Mouse (Mus musculus): ENCODE measurements around the gene Unk. TPM values are rescaled to one million over a fixed set of nuclear protein-coding genes. Genes with fewer than 3 reads are reported as not detected.

Unk gene
- polyA plus RNA-seq (2015; fragmentation: Nextera tagmentation; extraction: Ambion mirVana) = 34.7 and 35.1 TPM in 2 replicates

GRCm38 (mm10) chr11:116030088-116030897 is at the start of gene Unk:
Gene Unk, plus strand, starts transcription at chr11:116030322.
- peak within 1 kb of the TSS; percentile 80 for H3K4me3 ChIP-seq
- H3K36me3 ChIP-seq = peaks cover 3% of the 10 kb centered on the region; the same call in 1 of the 2 replicates
- 0% methylated on average over 63 of the region's 67 CpGs for WGBS
- H3K4me1 ChIP-seq = peaks cover 19% of the 10 kb centered on the region
- H3K9ac ChIP-seq = peak within 1 kb of the TSS; percentile 89
- H3K4me2 ChIP-seq = peak within 1 kb of the TSS; percentile 79
- H3K27me3 ChIP-seq = no peaks in the 10 kb centered on the region
- peak within 1 kb of the TSS; percentile 100 for H3K27ac ChIP-seq
- peak; percentile 96 for ATAC-seq (ENCODE audit: insufficient number of reproducible peaks, low FRiP score, low TSS enrichment, low read depth)
- no peaks in the 10 kb centered on the region for H3K9me3 ChIP-seq

DNA sequence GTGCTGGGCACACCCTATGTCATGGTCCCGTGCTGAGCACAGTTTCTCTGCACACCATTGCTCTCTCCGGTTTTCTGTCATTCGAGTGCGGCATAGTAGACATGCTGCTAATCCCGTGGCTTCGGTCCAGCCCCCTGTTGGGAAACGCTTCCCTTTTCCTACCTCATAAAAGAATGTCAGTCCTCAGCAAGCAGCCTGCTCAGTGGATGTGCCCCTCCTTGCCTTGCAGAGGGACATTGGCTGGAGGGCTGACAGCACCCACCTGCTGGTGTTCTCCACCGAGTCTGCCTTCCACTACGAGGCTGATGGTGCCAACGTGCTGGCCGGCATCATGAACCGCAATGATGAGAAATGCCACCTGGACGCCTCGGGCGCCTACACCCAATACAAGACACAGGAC is 47.6 kb upstream of the Unk start:
- Histone ChIP-seq H3K9ac (no peak overlapping the region), H3K27ac (no peak overlapping the region), H3K9me3 (no peaks in the 10 kb centered on the region), H3K4me2 (no peak overlapping the region), H3K4me1 (no peaks in the 10 kb centered on the region), H3K27me3 (peaks cover 9% of the 10 kb centered on the region; the same call in 1 of the 2 replicates), H3K36me3 (no peaks in the 10 kb centered on the region), H3K4me3 (no peak overlapping the region)
- ATAC-seq (ENCODE audit: insufficient number of reproducible peaks, low FRiP score, low TSS enrichment, low read depth) = no peak
- WGBS = 88% methylated on average over 15 of the region's 15 CpGs

DNA sequence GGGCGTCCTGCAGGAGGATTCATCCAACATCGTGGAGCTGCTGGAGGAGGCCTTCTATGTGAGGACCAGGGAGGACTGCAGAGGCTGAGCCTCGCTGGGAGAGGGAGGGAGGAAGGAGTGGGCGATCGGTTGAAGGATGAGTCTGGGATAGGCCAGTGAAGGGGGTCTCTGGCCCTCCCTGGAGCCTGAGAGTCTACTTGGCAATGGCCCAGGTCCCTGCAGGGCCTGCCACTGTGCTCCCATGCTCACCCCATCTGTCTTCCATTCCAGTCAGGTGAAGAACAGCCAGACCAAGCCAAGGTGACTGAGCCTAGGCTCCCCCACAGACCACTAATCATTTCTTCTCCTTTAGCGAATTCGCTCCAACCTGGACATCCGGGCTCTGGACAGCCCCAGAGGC is 46.8 kb upstream of the Unk start:
- H3K27ac ChIP-seq = no peak overlapping the region
- ATAC-seq (ENCODE audit: insufficient number of reproducible peaks, low FRiP score, low TSS enrichment, low read depth) = no peak
- 75% methylated on average over 8 of the region's 8 CpGs for WGBS
- H3K36me3 ChIP-seq = no peaks in the 10 kb centered on the region
- H3K9ac ChIP-seq = no peak overlapping the region
- H3K4me2 ChIP-seq = no peak overlapping the region
- no peaks in the 10 kb centered on the region for H3K4me1 ChIP-seq
- H3K9me3 ChIP-seq = no peaks in the 10 kb centered on the region
- H3K27me3 ChIP-seq = 0 out of 2 replicates have a peak, but pooled peaks cover 2% of the 10 kb centered on the region
- H3K4me3 ChIP-seq = no peak overlapping the region

- H3K9me3 ChIP-seq = no peaks in the 10 kb centered on the region
- peak overlapping the region; percentile 9; the same call in 1 of the 2 replicates for H3K4me3 ChIP-seq
- no peak overlapping the region for H3K9ac ChIP-seq
- H3K4me2 ChIP-seq = no peak overlapping the region
- H3K36me3 ChIP-seq = no peaks in the 10 kb centered on the region
- ATAC-seq (ENCODE audit: insufficient number of reproducible peaks, low FRiP score, low TSS enrichment, low read depth) = no peak
- WGBS = 31% methylated on average over 15 of the region's 15 CpGs
- no peak overlapping the region for H3K27ac ChIP-seq
- no peaks in the 10 kb centered on the region for H3K4me1 ChIP-seq
- peaks cover 10% of the 10 kb centered on the region; the same call in 1 of the 2 replicates for H3K27me3 ChIP-seq
Measured at GRCm38 (mm10) chr11:115989686-115990085, 40.4 kb upstream of the Unk start.

DNA sequence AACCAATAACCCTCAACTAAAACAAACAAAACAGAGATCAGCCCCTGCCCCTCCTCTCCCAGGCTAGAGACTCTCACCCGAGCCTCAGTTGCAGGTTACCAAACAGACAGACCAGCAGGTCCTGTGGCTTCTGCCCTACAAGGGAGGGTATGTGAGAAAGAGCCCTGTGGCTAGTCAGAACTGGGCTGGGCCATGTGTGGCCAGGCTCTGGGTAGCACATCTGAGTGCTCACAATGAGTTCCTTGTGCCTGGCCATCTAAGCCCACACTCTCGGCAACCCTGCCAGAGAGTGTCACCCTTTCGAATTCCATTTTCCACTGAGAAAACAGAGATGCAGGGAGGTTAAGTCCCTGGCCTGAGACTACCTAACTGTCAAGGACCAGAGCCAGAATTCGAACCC is 38.0 kb upstream of the Unk start:
- H3K27me3 ChIP-seq = peaks cover 10% of the 10 kb centered on the region; the same call in 1 of the 2 replicates
- H3K4me2 ChIP-seq = no peak overlapping the region
- H3K9ac ChIP-seq = no peak overlapping the region
- no peak for ATAC-seq (ENCODE audit: insufficient number of reproducible peaks, low FRiP score, low TSS enrichment, low read depth)
- H3K4me1 ChIP-seq = no peaks in the 10 kb centered on the region
- no peaks in the 10 kb centered on the region for H3K36me3 ChIP-seq
- 61% methylated on average over 4 of the region's 4 CpGs for WGBS
- no peak overlapping the region for H3K4me3 ChIP-seq
- no peaks in the 10 kb centered on the region for H3K9me3 ChIP-seq
- no peak overlapping the region for H3K27ac ChIP-seq

DNA sequence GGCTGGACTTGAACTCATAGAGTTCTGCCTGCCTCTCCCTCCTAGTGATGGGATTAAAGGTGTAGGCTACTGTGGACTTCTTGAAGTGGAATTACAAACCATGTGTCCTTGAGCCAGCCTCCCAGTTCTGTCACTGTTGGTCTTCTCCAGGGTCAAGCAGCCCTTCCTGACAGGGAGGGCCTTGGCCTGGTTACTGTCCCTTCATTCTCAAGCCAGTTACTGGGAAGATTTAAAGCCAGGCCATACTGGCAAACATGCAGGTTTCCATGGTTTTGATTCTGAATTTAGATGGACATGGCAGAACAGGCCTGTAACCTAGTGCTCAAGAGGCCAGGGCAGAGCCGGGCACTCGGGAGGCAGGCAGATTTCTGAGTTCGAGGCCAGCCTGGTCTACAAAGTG is 34.9 kb upstream of the Unk start:
- Histone ChIP-seq H3K27ac (no peak overlapping the region), H3K36me3 (no peaks in the 10 kb centered on the region), H3K4me1 (peaks cover 4% of the 10 kb centered on the region; the same call in 1 of the 2 replicates), H3K4me2 (no peak overlapping the region), H3K27me3 (no peaks in the 10 kb centered on the region), H3K9ac (no peak overlapping the region), H3K4me3 (no peak overlapping the region), H3K9me3 (no peaks in the 10 kb centered on the region)
- no peak for ATAC-seq (ENCODE audit: insufficient number of reproducible peaks, low FRiP score, low TSS enrichment, low read depth)
- 82% methylated on average over 3 of the region's 3 CpGs for WGBS

GRCm38 (mm10) chr11:115997047-115997446 is 33.1 kb upstream of the Unk start:
- H3K4me2 ChIP-seq = no peak overlapping the region
- WGBS = 69% methylated on average over 4 of the region's 4 CpGs
- no peak overlapping the region for H3K9ac ChIP-seq
- H3K4me3 ChIP-seq = no peak overlapping the region
- no peak overlapping the region for H3K27ac ChIP-seq
- ATAC-seq (ENCODE audit: insufficient number of reproducible peaks, low FRiP score, low TSS enrichment, low read depth) = no peak
- no peaks in the 10 kb centered on the region for H3K27me3 ChIP-seq
- peaks cover 4% of the 10 kb centered on the region; the same call in 1 of the 2 replicates for H3K4me1 ChIP-seq
- no peaks in the 10 kb centered on the region for H3K9me3 ChIP-seq
- H3K36me3 ChIP-seq = no peaks in the 10 kb centered on the region

- H3K4me1 ChIP-seq = peaks cover 4% of the 10 kb centered on the region; the same call in 1 of the 2 replicates
- no peak overlapping the region for H3K27ac ChIP-seq
- no peak overlapping the region for H3K4me3 ChIP-seq
- no peaks in the 10 kb centered on the region for H3K36me3 ChIP-seq
- no peaks in the 10 kb centered on the region for H3K9me3 ChIP-seq
- no peak for ATAC-seq (ENCODE audit: insufficient number of reproducible peaks, low FRiP score, low TSS enrichment, low read depth)
- no peaks in the 10 kb centered on the region for H3K27me3 ChIP-seq
- no peak overlapping the region for H3K4me2 ChIP-seq
- H3K9ac ChIP-seq = no peak overlapping the region
- WGBS = 66% methylated on average over 5 of the region's 5 CpGs
Measured at GRCm38 (mm10) chr11:115997662-115998061, 32.5 kb upstream of the Unk start.

DNA sequence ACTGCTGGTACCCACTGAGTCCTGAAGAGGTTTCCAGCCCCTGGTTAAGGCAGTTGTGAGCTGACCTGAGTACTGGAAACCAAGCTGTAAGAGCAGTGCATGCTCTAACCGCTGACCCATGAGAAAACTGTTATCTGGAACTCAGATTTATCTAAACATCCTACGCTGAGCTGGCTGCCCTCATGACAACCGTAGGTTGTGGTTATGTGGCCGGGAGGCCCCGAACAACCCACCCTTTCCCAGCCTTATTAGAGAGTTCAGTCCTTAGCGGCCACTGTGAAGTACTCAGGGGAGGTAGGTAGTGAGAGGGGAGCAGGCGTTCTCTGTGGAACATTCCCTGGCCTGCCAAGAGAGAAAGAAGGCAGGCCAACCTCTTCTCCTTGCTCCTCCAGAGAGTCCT is 31.1 kb upstream of the Unk start:
- no peak overlapping the region for H3K4me3 ChIP-seq
- H3K27me3 ChIP-seq = no peaks in the 10 kb centered on the region
- no peaks in the 10 kb centered on the region for H3K9me3 ChIP-seq
- ATAC-seq (ENCODE audit: insufficient number of reproducible peaks, low FRiP score, low TSS enrichment, low read depth) = no peak
- peaks cover 4% of the 10 kb centered on the region; the same call in 1 of the 2 replicates for H3K4me1 ChIP-seq
- 84% methylated on average over 7 of the region's 7 CpGs for WGBS
- H3K36me3 ChIP-seq = no peaks in the 10 kb centered on the region
- no peak overlapping the region for H3K4me2 ChIP-seq
- no peak overlapping the region for H3K9ac ChIP-seq
- H3K27ac ChIP-seq = no peak overlapping the region

DNA sequence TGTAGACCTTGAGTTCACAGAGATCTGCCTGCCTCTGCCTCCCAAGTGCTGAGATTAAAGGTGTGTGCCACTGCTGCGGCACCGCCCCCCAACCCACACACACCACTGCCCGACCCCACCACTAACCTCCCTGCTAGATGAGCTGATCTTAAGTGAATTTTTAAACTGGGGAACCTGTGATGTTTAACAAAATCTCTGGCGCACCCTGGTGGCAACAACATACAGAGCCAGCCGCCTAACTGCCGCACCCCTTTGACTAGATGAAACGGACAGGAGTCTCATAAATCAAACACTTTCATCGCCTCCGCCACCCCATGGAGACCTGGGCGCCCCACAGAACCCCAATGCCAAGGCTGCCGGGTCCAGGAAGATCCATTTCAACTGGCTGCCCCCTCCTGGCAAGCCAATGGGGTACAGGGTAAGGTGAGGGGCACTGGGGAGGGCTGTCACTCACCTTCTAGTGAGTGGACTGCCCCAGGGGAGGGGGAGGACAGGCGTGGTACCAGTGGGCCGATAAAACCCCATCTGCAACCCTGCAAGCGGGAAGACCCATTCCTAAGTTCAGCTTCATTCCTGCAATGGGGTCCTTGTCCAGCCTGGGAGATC is 30.5 kb upstream of the Unk start:
- no peak overlapping the region for H3K9ac ChIP-seq
- peaks cover 5% of the 10 kb centered on the region for H3K4me1 ChIP-seq
- WGBS = 11% methylated on average over 14 of the region's 14 CpGs
- H3K27ac ChIP-seq = no peak overlapping the region
- no peaks in the 10 kb centered on the region for H3K36me3 ChIP-seq
- 0 out of 2 replicates have a peak, but pooled peaks have one; percentile 28 for ATAC-seq (ENCODE audit: insufficient number of reproducible peaks, low FRiP score, low TSS enrichment, low read depth)
- H3K9me3 ChIP-seq = no peaks in the 10 kb centered on the region
- no peak overlapping the region for H3K4me3 ChIP-seq
- H3K4me2 ChIP-seq = no peak overlapping the region
- H3K27me3 ChIP-seq = no peaks in the 10 kb centered on the region

DNA sequence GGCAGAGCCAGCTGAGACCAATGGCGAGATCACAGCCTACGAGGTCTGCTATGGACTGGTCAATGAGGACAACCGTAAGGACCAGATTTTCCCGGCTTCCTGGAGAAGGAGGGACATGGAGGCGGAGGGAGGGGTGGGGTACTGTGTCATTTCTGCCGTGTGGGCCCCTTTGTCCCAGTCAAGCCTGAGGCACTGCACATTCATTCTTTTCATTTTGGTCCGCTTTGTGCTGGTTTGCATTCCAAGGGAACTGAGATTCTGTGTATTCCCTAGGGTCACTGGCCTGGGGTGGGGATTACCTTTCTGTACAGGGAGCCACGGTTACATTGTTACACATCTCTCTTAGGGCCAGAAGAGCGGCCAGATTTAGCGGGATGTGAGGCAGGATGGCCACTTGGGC is 29.5 kb upstream of the Unk start:
- no peak for ATAC-seq (ENCODE audit: insufficient number of reproducible peaks, low FRiP score, low TSS enrichment, low read depth)
- Histone ChIP-seq H3K27me3 (no peaks in the 10 kb centered on the region), H3K4me3 (no peak overlapping the region), H3K9me3 (no peaks in the 10 kb centered on the region), H3K4me2 (no peak overlapping the region), H3K9ac (no peak overlapping the region), H3K4me1 (peaks cover 14% of the 10 kb centered on the region), H3K36me3 (no peaks in the 10 kb centered on the region), H3K27ac (no peak overlapping the region)
- 53% methylated on average over 10 of the region's 10 CpGs for WGBS

GRCm38 (mm10) chr11:116001725-116002124 is 28.4 kb upstream of the Unk start:
- H3K27ac ChIP-seq = no peak overlapping the region
- 60% methylated on average over 6 of the region's 6 CpGs for WGBS
- H3K9ac ChIP-seq = no peak overlapping the region
- peaks cover 1% of the 10 kb centered on the region; the same call in 1 of the 2 replicates for H3K36me3 ChIP-seq
- H3K4me1 ChIP-seq = peaks cover 24% of the 10 kb centered on the region
- H3K9me3 ChIP-seq = no peaks in the 10 kb centered on the region
- H3K27me3 ChIP-seq = no peaks in the 10 kb centered on the region
- H3K4me3 ChIP-seq = no peak overlapping the region
- H3K4me2 ChIP-seq = no peak overlapping the region
- ATAC-seq (ENCODE audit: insufficient number of reproducible peaks, low FRiP score, low TSS enrichment, low read depth) = no peak
